Mouse (Mus musculus) kidney, adult 2 months (tissue): ENCODE data around the gene Pmf1. TPM values are rescaled to one million over a fixed set of nuclear protein-coding genes. Genes with fewer than 3 reads are reported as not detected.

Source experiments
- DNase-seq: peaks from one replicate; pipeline ENCODE4 v3.0.0; 2021
- H3K27ac ChIP-seq: fragments of 200-500 bp; 2 replicates; pipeline ENCODE4 v1.5.1; 2012; ENCODE audit warnings: low read depth, low read length, control low read depth, inconsistent platforms; ENCODE audit not compliant: insufficient read depth
- H3K27me3 ChIP-seq: fragments of 200-500 bp; replicated peaks from 2 replicates; pipeline ENCODE4 v1.6.1; 2012; ENCODE audit warnings: mild to moderate bottlenecking, moderate library complexity, low read length, inconsistent platforms; ENCODE audit not compliant: control insufficient read depth, insufficient read depth
- H3K36me3 ChIP-seq: fragments of 200-500 bp; 2 replicates; pipeline ENCODE4 v1.6.1; 2012; ENCODE audit warnings: mild to moderate bottlenecking, moderate library complexity, low read length, inconsistent platforms; ENCODE audit not compliant: control insufficient read depth, insufficient read depth
- H3K4me1 ChIP-seq: fragments of 200-500 bp; 2 replicates; pipeline ENCODE4 v1.6.1; 2011; ENCODE audit warnings: low read length; ENCODE audit not compliant: control insufficient read depth, insufficient read depth
- H3K4me3 ChIP-seq: fragments of 200-500 bp; 2 replicates; pipeline ENCODE4 v1.5.1; 2011; ENCODE audit warnings: mild to moderate bottlenecking, low read depth, low read length, control low read depth; ENCODE audit not compliant: insufficient read depth
- CTCF ChIP-seq: fragments of 200-500 bp; conservative IDR thresholded peaks from 2 replicates; pipeline ENCODE4 v1.5.1; 2011; ENCODE audit warnings: low read depth, mild to moderate bottlenecking, control low read depth, low read length, moderate library complexity, mixed read lengths; ENCODE audit not compliant: insufficient read depth, insufficient read length
- POLR2A ChIP-seq: fragments of 200-500 bp; IDR thresholded peaks from one replicate; pipeline ENCODE4 v1.6.1; 2011; ENCODE audit warnings: low read depth, low read length, control low read depth
- WGBS: fragments of 180-500 bp; shearing (Covaris S2); methylation state at CpG from one replicate; pipeline ENCODE4 v1.1.7; 2018; 5-methylcytosine and 5-hydroxymethylcytosine counted together
- polyA plus RNA-seq: library from polyadenylated mRNA; depleted of rRNA; stranded (reverse); fragments of >200 nt; gene quantifications from 2 replicates; pipeline ENCODE4 v1.2.3, GENCODE M21; 2012

Gene Pmf1
- polyA plus RNA-seq, 1 experiment: 33.9 TPM

DNA sequence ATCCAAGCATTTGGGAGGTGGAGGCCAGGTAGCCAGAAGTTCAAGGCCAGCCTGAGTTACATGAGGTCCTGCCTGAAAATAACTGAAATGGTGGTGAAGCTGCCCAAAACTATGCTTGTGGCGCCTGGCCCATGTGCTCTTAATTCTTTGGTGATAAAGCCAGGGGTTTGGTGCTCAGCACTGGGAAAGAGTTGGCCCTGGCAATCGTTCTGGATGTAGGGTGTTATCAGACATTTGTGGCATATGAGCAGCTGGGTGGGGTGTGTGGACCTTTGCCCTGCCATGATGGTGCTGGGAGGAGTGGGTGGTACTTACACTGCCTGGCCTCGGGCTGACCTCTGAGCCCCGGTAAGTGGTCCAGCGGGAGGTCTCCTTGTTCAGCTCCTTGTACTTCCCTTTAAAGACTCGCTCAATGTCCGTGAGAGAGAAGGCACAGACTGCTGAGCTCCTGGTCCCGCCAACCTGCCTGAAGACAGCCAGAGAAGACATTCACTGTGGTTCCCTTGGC, 37.6 kb upstream of the Pmf1 start:
- H3K4me3 ChIP-seq: no peak overlapping the region
- no peak overlapping the region for H3K27ac ChIP-seq
- no peak for TF ChIP-seq CTCF
- no peak for TF ChIP-seq POLR2A
- peaks cover 1% of the 10 kb centered on the region; the same call in 1 of the 2 replicates for H3K36me3 ChIP-seq
- no peak for DNase-seq
- 55% methylated on average over 8 of the region's 8 CpGs for WGBS
- H3K4me1 ChIP-seq: peaks cover 4% of the 10 kb centered on the region; the same call in 1 of the 2 replicates
- H3K27me3 ChIP-seq: no peaks in the 10 kb centered on the region

DNA sequence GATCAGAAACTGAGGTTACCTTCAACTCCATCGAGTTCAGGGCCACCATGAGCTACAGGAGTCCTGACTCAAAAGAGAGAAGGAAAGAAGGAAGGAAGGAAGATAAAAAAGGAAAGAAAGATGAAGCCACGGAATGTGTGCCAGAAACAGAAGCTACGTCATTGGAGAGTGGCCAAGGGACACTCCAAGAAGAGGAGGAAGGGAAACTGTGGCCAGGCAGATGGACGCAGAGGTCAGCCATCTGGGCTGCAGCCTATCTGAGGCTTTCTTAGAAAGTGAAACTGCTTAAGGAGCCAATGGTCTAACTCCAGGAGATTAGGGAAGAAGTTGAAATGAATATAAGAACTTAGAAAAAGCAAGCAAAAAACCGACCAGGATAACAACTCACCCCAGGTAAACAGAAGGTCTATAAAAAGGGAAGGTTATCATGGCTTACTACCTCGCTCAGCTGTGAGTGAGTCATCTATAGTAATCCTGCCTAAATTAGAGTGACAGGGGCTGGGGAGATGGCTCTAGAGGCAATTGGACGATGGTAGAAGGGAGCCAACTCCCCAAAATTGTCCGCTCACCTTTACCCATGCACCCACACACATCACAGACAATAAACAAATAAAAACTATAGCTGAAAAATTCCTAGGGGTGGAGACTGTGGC, 36.5 kb upstream of the Pmf1 start:
- Histone ChIP-seq H3K27me3 (no peaks in the 10 kb centered on the region), H3K4me3 (no peak overlapping the region), H3K27ac (0 out of 2 replicates have a peak overlapping the region, but pooled peaks have one; percentile 9), H3K4me1 (peaks cover 4% of the 10 kb centered on the region; the same call in 1 of the 2 replicates), H3K36me3 (peaks cover 1% of the 10 kb centered on the region; the same call in 1 of the 2 replicates)
- WGBS: 61% methylated on average over 8 of the region's 8 CpGs
- no peak for DNase-seq
- TF ChIP-seq POLR2A (no peak), CTCF (no peak)

- no peaks in the 10 kb centered on the region for H3K27me3 ChIP-seq
- H3K4me3 ChIP-seq: no peak overlapping the region
- 62% methylated on average over 7 of the region's 7 CpGs for whole genome bisulfite sequencing
- peaks cover 1% of the 10 kb centered on the region; the same call in 1 of the 2 replicates for H3K36me3 ChIP-seq
- DNase-seq: no peak
- TF ChIP-seq CTCF (no peak), POLR2A (no peak)
- peak overlapping the region; percentile 2; the same call in 1 of the 2 replicates for H3K27ac ChIP-seq
- peaks cover 27% of the 10 kb centered on the region for H3K4me1 ChIP-seq
These were observed 32.8 kb upstream of the Pmf1 start for GRCm38 (mm10) chr3:88442888-88443287.

- DNase-seq: no peak
- TF ChIP-seq CTCF: no peak
- no peak for TF ChIP-seq POLR2A
- Histone ChIP-seq H3K36me3 (peaks cover 1% of the 10 kb centered on the region; the same call in 1 of the 2 replicates), H3K27ac (peak overlapping the region; percentile 2; the same call in 1 of the 2 replicates), H3K4me3 (no peak overlapping the region), H3K27me3 (no peaks in the 10 kb centered on the region), H3K4me1 (peaks cover 28% of the 10 kb centered on the region)
- 69% methylated on average over 12 of the region's 12 CpGs for WGBS
These were observed 32.4 kb upstream of the Pmf1 start for GRCm38 (mm10) chr3:88442488-88442887.

- Histone ChIP-seq H3K27ac (peak overlapping the region; percentile 76), H3K27me3 (no peaks in the 10 kb centered on the region), H3K36me3 (no peaks in the 10 kb centered on the region; the same call in 1 of the 2 replicates), H3K4me3 (peak overlapping the region; percentile 31), H3K4me1 (peaks cover 32% of the 10 kb centered on the region)
- DNase-seq: peak; percentile 81
- 12% methylated on average over 27 of the region's 27 CpGs for WGBS
- TF ChIP-seq POLR2A (peak; percentile 21), CTCF (peak; percentile 45; the same call in 1 of the 2 replicates)
These were observed 30.6 kb upstream of the Pmf1 start for GRCm38 (mm10) chr3:88440500-88441381.

DNA sequence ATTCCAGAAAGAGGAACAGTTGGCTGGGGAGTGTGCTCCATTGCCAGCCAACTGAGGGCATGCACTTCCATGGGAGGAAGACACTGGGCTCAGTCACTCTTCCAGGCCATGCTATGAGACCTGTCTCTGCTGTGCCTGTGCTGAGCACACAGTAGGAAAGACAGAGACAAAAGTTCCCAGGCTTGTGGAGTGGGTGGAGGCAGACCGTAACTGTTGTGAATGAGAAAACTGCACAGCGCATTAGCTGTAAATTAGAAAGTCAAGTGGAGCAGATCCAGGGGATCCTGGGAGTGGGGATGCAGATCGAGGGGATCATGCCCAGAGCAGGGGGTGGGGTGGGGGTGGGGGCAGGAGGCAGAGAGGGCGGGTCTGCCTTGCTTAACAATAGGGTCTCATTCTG, 29.5 kb upstream of the Pmf1 start:
- TF ChIP-seq POLR2A (no peak), CTCF (no peak)
- WGBS: 73% methylated on average over 4 of the region's 4 CpGs
- H3K27me3 ChIP-seq: no peaks in the 10 kb centered on the region

GRCm38 (mm10) chr3:88437454-88437853, 27.3 kb upstream of the Pmf1 start:
- TF ChIP-seq POLR2A (no peak), CTCF (no peak)
- peak overlapping the region; percentile 33 for H3K27ac ChIP-seq
- H3K4me3 ChIP-seq: no peak overlapping the region
- DNase-seq: peak; percentile 72
- no peaks in the 10 kb centered on the region for H3K27me3 ChIP-seq
- H3K4me1 ChIP-seq: peaks cover 32% of the 10 kb centered on the region
- WGBS: 30% methylated on average over 10 of the region's 10 CpGs
- H3K36me3 ChIP-seq: no peaks in the 10 kb centered on the region; the same call in 1 of the 2 replicates

More for the DNA sequence above, 29.5 kb upstream of the Pmf1 start:
- Histone ChIP-seq H3K4me3 (no peak overlapping the region), H3K4me1 (peaks cover 32% of the 10 kb centered on the region), H3K36me3 (no peaks in the 10 kb centered on the region; the same call in 1 of the 2 replicates), H3K27ac (no peak overlapping the region)
- no peak for DNase-seq
